Mouse (Mus musculus) megakaryocyte-erythroid progenitor cell, adult 5-6 weeks (primary cell): ENCODE results near the gene Gpr50. TPM values are rescaled to one million over a fixed set of nuclear protein-coding genes. Genes with fewer than 3 reads are reported as not detected.

Experiments
- ATAC-seq: replicated peaks from 2 replicates; pipeline ENCODE4 v1.8.0; 2016; ENCODE audit warnings: mild to moderate bottlenecking, inconsistent platforms; ENCODE audit not compliant: severe bottlenecking, poor library complexity, low FRiP score, low TSS enrichment
- total RNA-seq, 2 experiments: library from RNA; stranded (forward) in 1 of 2; stranded (reverse) in 1 of 2; fragments of 200-1000, 215-1000 nt in 1 of 2; fragments of >200 nt in 1 of 2; fragmentation: Nextera tagmentation in 1 of 2; gene quantifications; 2 replicates each; pipeline ENCODE4 v1.2.3; 2014 to 2017

Gpr50 gene
- total RNA-seq (2014; fragmentation: Nextera tagmentation): not detected in 2 replicates
- total RNA-seq (2017): not detected in 2 replicates

GRCm38 (mm10) chrX:71663374-71663773 is at the start of gene Gpr50:
Gene Gpr50 (plus strand): TSS chrX:71663667.
- no peak for ATAC-seq

GRCm38 (mm10) chrX:71622286-71622685 is 41.2 kb upstream of the Gpr50 start:
- no peak for ATAC-seq

GRCm38 (mm10) chrX:71623843-71624242 is 39.6 kb upstream of the Gpr50 start:
- ATAC-seq: peak; percentile 81

DNA sequence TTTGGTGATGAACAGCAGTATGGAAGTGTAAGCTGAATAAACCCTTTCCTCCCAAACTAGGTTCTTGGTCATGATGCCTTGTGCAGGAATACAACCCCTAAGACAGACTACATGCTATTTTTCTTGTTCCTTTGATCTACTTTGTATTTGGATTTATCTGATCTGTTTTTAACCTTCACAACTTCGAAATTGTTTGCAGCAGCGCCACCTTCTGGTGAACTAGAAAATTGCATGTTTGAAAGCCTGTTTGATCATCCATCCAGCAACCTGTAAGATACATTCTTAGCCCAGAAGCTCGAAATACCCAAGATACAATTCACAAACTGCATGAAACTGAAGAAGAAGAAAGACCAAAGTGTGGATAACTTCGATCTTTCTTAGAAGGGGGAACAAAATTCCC is 35.2 kb upstream of the Gpr50 start:
- ATAC-seq: no peak

DNA sequence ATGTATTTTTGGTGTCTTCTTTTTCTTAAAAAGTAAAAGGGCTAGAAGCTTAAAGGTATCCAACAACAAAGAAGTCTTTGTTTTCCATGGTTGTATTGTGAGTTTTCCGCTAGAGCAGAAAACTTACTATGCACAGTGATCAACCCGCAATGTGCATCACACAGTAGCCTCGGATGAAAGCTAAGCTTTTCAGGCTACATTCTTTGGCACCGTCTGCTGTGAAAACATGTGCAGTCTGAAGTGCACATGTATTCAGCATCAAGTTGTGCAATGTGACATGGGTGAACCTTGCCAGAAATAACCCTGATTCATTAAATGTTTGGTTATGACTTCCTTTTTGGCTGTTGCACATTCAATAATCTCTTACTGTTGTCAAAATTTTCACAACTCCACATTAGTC is 32.8 kb upstream of the Gpr50 start:
- no peak for ATAC-seq

GRCm38 (mm10) chrX:71631130-71631529 is 32.3 kb upstream of the Gpr50 start:
- ATAC-seq: no peak

- 0 out of 2 replicates have a peak, but pooled peaks have one; percentile 61 for ATAC-seq
These were observed 15.5 kb upstream of the Gpr50 start for GRCm38 (mm10) chrX:71647958-71648357.

DNA sequence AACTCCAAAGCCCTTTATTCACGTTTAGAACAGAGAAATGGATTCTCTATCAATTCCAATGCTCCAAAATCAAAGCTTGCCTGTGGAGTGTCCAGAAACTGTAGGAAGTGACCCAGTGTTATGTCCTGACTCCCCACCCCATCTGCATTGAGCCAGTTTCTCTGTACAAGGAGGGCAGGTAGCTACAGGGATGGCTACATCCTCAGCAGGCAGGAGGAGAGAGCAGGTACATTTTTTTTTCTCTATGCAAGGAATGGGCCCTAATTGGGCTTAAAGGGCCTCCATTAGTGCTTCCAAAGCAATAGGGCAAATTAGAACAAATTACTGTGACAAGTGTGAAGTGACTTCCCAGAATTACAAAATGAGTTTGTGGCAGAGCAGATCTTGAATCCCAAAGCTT is 15.0 kb upstream of the Gpr50 start:
- no peak for ATAC-seq

- peak; percentile 61 for ATAC-seq
These were observed 14.5 kb upstream of the Gpr50 start for GRCm38 (mm10) chrX:71648848-71649454.

- ATAC-seq: no peak
These were observed 13.5 kb upstream of the Gpr50 start for GRCm38 (mm10) chrX:71649993-71650392.

DNA sequence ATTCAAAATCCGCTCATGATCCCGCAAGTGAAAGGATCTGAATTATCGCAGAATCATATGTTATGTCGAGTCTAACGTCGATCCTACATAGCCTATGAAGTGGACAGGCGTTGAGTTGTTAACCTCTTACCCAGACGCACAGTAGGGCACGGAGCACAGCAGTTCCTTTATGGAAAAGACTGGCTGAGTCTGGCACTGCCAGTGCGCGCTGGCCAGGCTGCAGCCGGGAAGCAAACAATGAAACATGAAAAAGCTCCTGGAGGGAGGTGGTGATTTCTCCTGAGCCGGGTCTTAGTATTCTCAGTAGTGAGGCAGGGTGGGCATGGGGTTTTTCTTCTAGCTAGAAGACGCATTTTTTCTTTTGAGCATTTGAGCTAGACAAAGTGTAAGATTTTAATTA is 1.7 kb upstream of the Gpr50 start:
- ATAC-seq: no peak

DNA sequence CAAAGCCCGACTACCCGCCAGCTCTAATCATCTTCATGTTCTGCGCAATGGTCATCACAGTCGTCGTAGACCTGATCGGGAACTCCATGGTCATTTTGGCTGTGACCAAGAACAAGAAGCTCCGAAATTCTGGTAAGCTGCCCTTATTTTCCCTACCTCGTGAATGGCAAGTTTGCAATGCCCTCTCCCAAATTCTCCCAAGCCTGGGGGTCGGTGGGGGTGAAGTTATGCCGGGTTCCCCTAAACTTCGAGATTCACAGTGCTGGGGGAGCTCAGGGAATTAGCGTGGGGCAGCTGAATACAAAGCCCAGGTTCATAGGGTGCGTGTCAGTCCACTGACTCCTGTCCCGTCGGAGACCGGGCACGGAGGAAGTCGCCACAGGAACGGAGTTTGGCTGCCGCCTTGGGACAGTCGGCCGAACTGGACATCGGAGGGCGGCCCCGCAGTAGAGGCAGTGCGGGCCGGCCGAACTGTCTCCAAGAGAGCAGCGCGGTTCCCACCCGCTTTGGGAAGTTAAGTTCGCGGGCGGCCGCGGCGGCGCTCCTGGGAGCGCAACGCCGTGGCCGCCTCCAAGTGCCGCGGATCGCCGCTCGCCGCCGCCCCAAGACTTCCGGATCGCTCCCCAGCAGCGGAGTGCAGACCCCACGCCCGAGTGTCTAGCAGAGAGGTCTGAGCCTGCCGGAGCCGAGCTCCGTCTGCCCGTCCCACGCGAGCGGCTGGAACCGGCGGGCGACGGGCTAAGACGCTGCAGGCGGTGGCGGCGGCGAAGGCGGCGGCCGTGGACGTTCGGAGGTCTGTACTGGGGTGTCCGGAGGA is 612 bp downstream of the Gpr50 start:
- no peak for ATAC-seq

DNA sequence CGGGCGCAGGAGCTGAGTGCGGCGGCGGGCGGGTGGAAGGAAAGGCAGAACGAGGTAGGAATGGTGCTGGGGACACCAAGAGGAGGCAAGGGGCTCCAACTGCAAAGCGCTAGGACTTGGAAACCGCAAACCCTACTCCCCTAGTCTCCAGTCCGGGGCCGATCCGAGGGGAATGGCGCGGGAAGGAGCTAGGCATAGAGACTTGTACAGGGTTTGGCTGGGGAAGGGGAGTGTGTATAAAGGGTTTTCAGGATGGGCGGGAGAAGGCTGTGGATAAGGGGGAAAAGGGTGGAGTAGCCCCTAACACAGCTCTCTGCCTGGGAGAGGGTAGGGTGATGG is 1.2 kb downstream of the Gpr50 start:
- ATAC-seq: no peak

GRCm38 (mm10) chrX:71670254-71670653 is 6.8 kb downstream of the Gpr50 start:
- ATAC-seq: no peak

DNA sequence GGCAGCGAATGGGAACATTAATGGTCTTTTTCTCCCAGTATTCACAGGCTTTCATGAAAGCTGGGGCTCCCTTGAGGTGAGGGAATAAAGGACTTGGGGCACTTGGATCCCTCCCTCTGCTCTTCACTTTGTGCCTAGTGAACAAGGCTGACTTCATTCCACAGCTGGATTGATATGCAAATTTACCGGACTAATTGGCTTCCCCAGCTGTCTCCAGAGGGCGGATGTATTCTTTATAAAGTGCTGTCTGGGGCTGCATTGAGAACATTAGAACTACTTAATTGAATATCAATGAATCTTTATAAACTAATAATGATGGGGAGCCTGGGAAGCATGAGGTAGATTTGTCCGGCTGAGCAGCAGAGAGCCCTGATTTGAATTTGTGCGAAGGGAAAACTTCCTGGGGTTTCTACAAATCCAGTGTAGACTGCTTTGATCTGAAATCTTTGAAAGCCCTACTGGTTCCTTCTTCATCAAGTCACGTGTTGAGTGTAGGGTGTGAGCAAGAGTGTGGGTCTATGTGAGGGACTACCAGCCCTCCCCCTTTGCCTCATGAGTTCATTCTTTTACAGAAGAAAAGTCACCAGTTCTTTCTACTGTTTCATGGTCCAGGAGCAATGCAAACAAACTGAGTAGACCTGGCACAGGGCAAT is 37.5 kb downstream of the Gpr50 start:
- ATAC-seq: no peak

Other genes with a start within 250 kb of the Gpr50 start
- gene Cd99l2, start 170.8 kb upstream of the Gpr50 start, total RNA-seq (2014; fragmentation: Nextera tagmentation): 11.0 and 13.3 TPM in 2 replicates
- 18.9 and 20.3 TPM in 2 replicates for gene Cd99l2, start 170.8 kb upstream of the Gpr50 start, total RNA-seq (2017)
- gene Hmgb3, start 107.7 kb upstream of the Gpr50 start, total RNA-seq (2014; fragmentation: Nextera tagmentation): 299 and 321 TPM in 2 replicates
- gene Hmgb3, start 107.7 kb upstream of the Gpr50 start, total RNA-seq (2017): 584 TPM in 2 replicates
- 20.4 and 27.3 TPM in 2 replicates for gene Vma21, start 152.3 kb downstream of the Gpr50 start, total RNA-seq (2014; fragmentation: Nextera tagmentation)
- 13.5 and 17.6 TPM in 2 replicates for gene Vma21, start 152.3 kb downstream of the Gpr50 start, total RNA-seq (2017)